Mouse (Mus musculus) layer of hippocampus, postnatal 10 days (tissue): ENCODE measurements at regions not wholly inside any gene's neighbourhood (a gene's known extent, or its start where the extent isn't known, plus 50 kb on each side); places are given as distances from the start of the nearest gene placed in this dataset.
A peak's percentile ranks its signal among the peaks of the same experiment; 100 is the strongest.
"Not testable (repeated sequence)": the region's sequence is repeated elsewhere in the genome, so short reads cannot be mapped to it uniquely, and the experiment has no call there.

Experiments
- DNase-seq, 2 experiments: peaks; one replicate each; pipeline ENCODE4 v3.0.0; 2021; ENCODE audit warnings: low spot score in 2 of 2

- DNase-seq: not testable (repeated sequence)
These were observed 693.5 kb upstream of the Gria3 start for GRCm38 (mm10) chrX:40707176-40707575.

GRCm38 (mm10) chrX:40708631-40709030, 692.0 kb upstream of the Gria3 start:
- no peak for DNase-seq

GRCm38 (mm10) chrX:40740701-40741344, 659.8 kb upstream of the Gria3 start:
- DNase-seq: peak; percentile 3 to 11
